Mouse (Mus musculus) R1 (cell line): ENCODE measurements around the gene 4930432M17Rik.
A peak's percentile ranks its signal among the peaks of the same experiment; 100 is the strongest.

Experiments used
- DNase-seq: peaks from one replicate; pipeline ENCODE4 v3.0.0-alpha.2; 2018; ENCODE audit warnings: low read depth, low spot score

4930432M17Rik gene

DNA sequence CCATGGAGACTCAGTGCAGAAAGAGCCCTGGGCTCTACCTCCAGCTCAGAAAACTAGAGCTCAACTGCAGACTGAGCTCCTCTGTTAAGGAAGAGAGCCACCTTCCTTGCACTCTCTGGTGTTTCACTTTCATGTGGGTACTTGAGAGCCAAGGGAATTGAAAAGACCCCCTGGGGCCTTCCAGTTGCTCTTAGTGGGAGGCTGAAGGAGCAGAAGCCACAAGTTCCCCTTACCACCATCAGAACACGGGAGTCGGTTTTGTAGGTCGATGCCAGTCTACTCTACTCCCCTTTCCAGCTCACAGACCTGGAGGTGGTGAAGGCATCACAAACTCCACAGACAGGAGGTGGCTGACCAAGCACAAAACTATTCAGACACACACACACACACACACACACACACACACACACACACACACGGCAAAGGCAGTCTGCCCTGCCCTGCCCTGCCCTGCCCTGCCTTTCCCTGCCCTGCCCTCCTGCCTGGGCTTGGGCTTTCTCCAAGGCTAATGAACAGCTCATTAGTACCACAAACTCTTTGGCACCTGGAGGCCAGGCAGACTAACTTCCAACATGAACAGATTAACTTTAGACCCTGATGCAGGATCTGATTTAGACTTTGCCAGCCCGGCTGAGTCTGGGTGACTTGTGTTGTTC lies 1.7 kb downstream of the 4930432M17Rik start:
- peak; percentile 11 for DNase-seq

GRCm38 (mm10) chr3:121678935-121679334 lies 8.4 kb downstream of the 4930432M17Rik start:
- no peak for DNase-seq

DNA sequence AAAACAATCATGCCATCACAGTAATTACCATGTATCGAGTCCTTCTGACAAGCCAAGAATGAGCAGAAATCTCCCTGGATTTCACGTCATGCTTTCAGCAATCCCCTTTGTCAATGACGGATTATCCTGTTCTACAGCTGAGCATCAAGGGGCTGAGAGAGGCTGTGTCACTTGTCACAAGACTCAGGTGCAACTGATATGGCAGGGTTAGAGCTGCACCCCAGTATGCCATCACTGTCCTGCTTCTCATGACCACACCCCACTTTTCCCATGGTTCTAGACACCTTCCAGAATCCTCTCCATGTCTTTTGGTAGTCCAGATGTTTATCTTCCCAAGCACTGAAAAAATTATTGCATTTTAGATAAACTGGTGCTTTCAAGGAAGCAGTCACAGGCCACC lies 8.9 kb downstream of the 4930432M17Rik start:
- DNase-seq = no peak

GRCm38 (mm10) chr3:121680187-121680586 lies 9.6 kb downstream of the 4930432M17Rik start:
- no peak for DNase-seq

GRCm38 (mm10) chr3:121682439-121683411 lies 12.2 kb downstream of the 4930432M17Rik start:
- DNase-seq = peak; percentile 54

DNA sequence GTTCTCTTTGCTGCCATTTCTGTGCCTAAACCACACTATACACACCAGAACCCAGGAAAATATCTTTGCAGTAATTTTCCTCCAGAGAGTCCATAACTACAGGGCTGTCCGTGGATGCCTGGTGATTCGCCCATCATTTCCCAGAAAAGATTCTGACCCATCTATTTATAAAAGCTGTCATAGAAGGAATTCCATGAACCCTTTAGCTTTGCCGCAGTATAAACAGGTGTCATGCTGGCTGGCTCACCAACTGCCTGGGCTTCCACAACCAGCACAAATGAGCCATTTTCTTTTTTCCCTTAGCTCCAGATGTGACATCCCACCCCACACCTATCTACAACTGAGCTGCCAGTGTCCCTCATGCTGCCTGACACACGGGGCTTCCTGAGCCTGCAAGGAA lies 14.0 kb downstream of the 4930432M17Rik start:
- DNase-seq = no peak

DNA sequence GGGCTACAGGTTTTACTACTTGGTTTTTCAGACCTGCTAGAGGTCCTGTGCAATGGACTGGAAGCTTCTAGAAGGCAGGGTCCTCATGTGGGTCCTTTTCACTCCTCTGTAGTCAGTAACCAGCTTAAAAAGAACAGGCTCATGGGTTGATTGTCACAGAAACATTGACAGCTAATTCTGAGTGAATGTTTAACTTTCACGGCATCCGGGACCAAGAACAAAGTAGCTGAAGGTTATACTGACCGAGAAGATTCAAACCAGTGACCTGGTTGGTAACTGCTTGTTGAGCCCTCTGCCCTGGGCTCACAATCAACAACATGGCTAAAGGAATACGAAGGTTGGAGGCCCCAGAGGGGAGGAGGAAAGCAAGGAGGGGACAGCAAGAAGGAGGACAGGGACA lies 14.4 kb downstream of the 4930432M17Rik start:
- no peak for DNase-seq

GRCm38 (mm10) chr3:121685985-121686384 lies 15.4 kb downstream of the 4930432M17Rik start:
- DNase-seq = no peak

- DNase-seq = no peak
Observed at GRCm38 (mm10) chr3:121686408-121686911, 15.9 kb downstream of the 4930432M17Rik start.

- no peak for DNase-seq
Observed at GRCm38 (mm10) chr3:121687741-121688140, 17.2 kb downstream of the 4930432M17Rik start.

GRCm38 (mm10) chr3:121689029-121689428 lies 18.5 kb downstream of the 4930432M17Rik start:
- no peak for DNase-seq

- no peak for DNase-seq
Observed at GRCm38 (mm10) chr3:121689697-121690096, 19.1 kb downstream of the 4930432M17Rik start.

DNA sequence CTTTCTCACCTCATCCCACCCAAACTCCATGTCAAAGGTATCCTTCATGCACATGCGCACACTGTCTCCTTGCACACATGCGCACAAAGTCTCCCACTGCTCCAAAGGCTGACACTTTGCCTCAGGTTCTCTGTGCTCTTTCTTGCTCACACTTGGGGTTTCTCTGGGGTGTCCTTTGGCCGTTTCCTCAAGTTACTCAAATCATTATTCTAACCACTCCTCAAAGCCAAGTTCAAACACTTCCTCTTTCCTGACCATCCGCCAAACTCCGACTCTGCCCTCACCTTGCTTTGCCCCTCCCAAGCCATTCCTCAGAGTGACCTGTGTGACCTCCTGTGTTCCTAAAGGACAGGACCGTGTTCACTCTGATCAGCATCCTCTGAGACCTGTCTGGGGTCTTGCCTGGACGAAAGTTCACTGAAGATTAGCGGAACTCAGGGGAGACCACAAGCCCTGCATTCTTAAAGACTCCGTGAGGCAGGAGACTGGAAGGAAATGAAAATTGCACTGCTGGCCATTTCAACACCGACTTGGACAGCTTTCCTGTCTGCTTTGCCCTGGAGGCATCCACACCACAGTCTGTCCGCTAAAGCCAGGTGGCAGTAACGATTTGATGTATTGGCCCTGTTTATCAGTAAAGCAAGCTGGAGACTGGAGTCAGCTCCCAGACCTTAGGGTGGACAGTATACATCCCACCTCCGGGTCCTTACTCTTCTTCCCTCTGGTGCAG lies 22.6 kb downstream of the 4930432M17Rik start:
- peak; percentile 46 for DNase-seq

- DNase-seq = no peak
Observed at GRCm38 (mm10) chr3:121693746-121694145, 23.2 kb downstream of the 4930432M17Rik start.

GRCm38 (mm10) chr3:121697169-121697568 lies 26.6 kb downstream of the 4930432M17Rik start:
- DNase-seq = no peak

DNA sequence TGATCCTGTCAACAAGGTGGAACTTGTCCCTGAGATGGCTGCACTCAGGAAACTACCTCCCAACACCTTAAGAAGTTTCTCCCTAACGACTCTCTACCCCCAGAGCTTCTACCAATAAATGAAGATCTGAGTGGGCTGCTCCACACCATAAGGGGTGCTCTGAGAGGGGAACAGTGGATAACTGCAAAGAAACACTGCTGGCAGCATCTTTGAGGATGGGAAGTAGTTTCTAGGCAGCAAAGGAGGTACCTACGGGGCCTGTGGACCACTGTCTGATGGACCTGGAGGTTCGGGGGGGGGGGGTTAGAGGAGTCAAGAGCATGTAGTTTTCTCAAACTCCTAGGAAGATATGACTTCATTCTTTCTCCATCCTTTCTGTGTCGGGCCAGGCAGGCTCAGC lies 28.8 kb downstream of the 4930432M17Rik start:
- DNase-seq = no peak

DNA sequence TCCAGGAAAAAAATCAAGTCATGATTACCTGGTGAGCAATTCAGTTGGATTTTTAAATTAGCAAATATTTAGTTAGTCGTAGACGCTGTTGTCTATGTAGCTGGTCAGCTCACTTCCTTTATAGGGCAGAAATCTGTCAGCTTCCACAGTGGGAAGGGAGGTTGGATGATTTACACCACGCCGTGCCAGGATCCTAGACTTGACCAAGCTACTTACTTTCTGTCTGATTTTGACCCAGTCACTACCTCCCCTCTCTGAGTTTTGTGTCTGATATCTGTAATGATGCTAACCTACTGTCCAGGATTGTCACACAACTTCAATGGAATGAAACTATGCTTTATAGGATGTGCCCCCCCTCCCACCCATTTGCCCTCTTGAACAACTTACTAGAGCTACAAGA lies 29.3 kb downstream of the 4930432M17Rik start:
- DNase-seq = no peak

GRCm38 (mm10) chr3:121700364-121700952 lies 29.9 kb downstream of the 4930432M17Rik start:
- peak; percentile 55 for DNase-seq

DNA sequence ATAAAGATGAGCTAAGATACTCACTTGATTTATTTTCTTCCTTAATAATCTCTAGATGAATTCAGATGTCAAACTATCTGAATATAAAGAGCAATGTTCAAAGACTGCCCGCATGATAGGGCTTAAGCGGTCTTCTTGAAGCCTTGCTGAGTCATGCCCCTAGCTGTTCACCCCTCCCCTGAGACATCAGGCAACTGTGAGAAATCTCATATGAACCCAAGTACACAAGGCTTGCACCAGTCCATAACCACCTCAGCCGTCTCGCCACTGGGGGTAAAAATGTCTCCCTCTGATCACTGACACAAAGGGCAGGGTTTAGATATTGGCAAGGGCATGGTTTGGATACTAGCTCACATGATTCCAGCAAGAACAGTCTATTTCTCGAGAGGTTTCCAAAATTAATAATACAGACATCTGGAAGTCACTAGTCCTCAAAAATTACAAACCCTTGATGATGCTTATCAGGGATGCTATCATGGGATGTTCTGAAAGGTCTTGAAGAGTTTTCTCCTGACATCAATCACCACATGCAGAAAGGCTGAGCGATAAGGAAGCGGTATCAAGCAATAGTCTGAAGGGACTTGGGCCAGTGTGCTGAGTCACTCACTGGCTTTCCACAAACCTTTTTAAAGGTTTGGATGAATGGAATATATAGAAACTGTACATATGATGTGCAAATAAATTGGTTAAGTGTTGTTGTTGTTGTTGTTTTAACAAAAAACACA lies 32.8 kb downstream of the 4930432M17Rik start:
- DNase-seq = no peak

GRCm38 (mm10) chr3:121703880-121704243 lies 33.3 kb downstream of the 4930432M17Rik start:
- DNase-seq = no peak

- DNase-seq = no peak
Observed at GRCm38 (mm10) chr3:121706087-121706486, 35.5 kb downstream of the 4930432M17Rik start.
